Mouse (Mus musculus) midbrain, embryonic 16.5 days (tissue): ENCODE measurements at regions not wholly inside any gene's neighbourhood (a gene's known extent, or its start where the extent isn't known, plus 50 kb on each side); places are given as distances from the start of the nearest gene placed in this dataset.
A peak's percentile ranks its signal among the peaks of the same experiment; 100 is the strongest.
"Not testable (repeated sequence)": the region's sequence is repeated elsewhere in the genome, so short reads cannot be mapped to it uniquely, and the experiment has no call there.

Experiments used
- ATAC-seq: fragments of 200-750 bp; cut with Nextera tagmentation; 2 replicates; pipeline ENCODE4 v1.8.0; 2017; ENCODE audit warnings: moderate TSS enrichment
- H3K27ac ChIP-seq: fragments of 300-500 bp; sonication (generic); 2 replicates; pipeline ENCODE4 v1.5.1; 2014; ENCODE audit warnings: mild to moderate bottlenecking, low read length, mixed read lengths
- H3K27me3 ChIP-seq: fragments of 300-500 bp; sonication (generic); 2 replicates; pipeline ENCODE4 v1.6.1; 2014; ENCODE audit warnings: low read depth, low read length, mixed read lengths; ENCODE audit not compliant: control insufficient read depth, insufficient read depth
- H3K36me3 ChIP-seq: fragments of 300-500 bp; sonication (generic); 2 replicates; pipeline ENCODE4 v1.6.1; 2014; ENCODE audit warnings: mild to moderate bottlenecking, low read length, moderate library complexity, mixed read lengths; ENCODE audit not compliant: control insufficient read depth, insufficient read depth
- H3K4me1 ChIP-seq: fragments of 300-500 bp; sonication (generic); 2 replicates; pipeline ENCODE4 v1.6.1; 2014; ENCODE audit warnings: mild to moderate bottlenecking, low read length, mixed read lengths; ENCODE audit not compliant: control insufficient read depth, insufficient read depth
- H3K4me2 ChIP-seq: fragments of 300-500 bp; sonication (generic); 2 replicates; pipeline ENCODE4 v1.6.1; 2014; ENCODE audit warnings: mild to moderate bottlenecking, low read length, mixed read lengths
- H3K4me3 ChIP-seq: fragments of 300-500 bp; sonication (generic); 2 replicates; pipeline ENCODE4 v1.5.1; 2014; ENCODE audit warnings: low read depth, mild to moderate bottlenecking, low read length, moderate library complexity, mixed read lengths
- H3K9ac ChIP-seq: fragments of 300-500 bp; sonication (generic); 2 replicates; pipeline ENCODE4 v1.6.1; 2014; ENCODE audit warnings: low read depth, low read length, mixed read lengths
- H3K9me3 ChIP-seq: fragments of 300-500 bp; sonication (generic); replicated peaks from 2 replicates; pipeline ENCODE4 v1.6.1; 2014; ENCODE audit warnings: mild to moderate bottlenecking, low read length, mixed read lengths; ENCODE audit not compliant: control insufficient read depth, poor library complexity, severe bottlenecking
- WGBS: fragments of 180-500 bp; shearing (Covaris S2); extraction: QIAGEN DNeasy Blood & Tissue Kit; methylation state at CpG from one replicate; pipeline ENCODE4 v1.1.7; 2014; 5-methylcytosine and 5-hydroxymethylcytosine counted together

- not testable (repeated sequence) for ATAC-seq, H3K4me2 ChIP-seq, H3K27ac ChIP-seq, H3K4me3 ChIP-seq, H3K36me3 ChIP-seq, H3K9ac ChIP-seq, H3K27me3 ChIP-seq, H3K9me3 ChIP-seq, H3K4me1 ChIP-seq
- 18% methylated on average over 2 of the region's 2 CpGs for WGBS
Observed at GRCm38 (mm10) chr17:9066633-9067032, 78.5 kb downstream of the 1700010I14Rik start.

- H3K27ac ChIP-seq: no peak overlapping the region
- H3K36me3 ChIP-seq: no peaks in the 10 kb centered on the region
- no peak overlapping the region for H3K4me2 ChIP-seq
- H3K4me3 ChIP-seq: no peak overlapping the region
- no peak for ATAC-seq
- no peaks in the 10 kb centered on the region for H3K9me3 ChIP-seq
- H3K4me1 ChIP-seq: no peaks in the 10 kb centered on the region
- no peaks in the 10 kb centered on the region for H3K27me3 ChIP-seq
- H3K9ac ChIP-seq: no peak overlapping the region
- 91% methylated on average over 5 of the region's 5 CpGs for WGBS
Observed at GRCm38 (mm10) chr17:9068859-9069602, 80.9 kb downstream of the 1700010I14Rik start.

GRCm38 (mm10) chr17:9083629-9084028 lies 95.5 kb downstream of the 1700010I14Rik start:
- Histone ChIP-seq H3K4me1 (no peaks in the 10 kb centered on the region), H3K36me3 (no peaks in the 10 kb centered on the region), H3K27me3 (no peaks in the 10 kb centered on the region), H3K4me2 (no peak overlapping the region), H3K9ac (no peak overlapping the region), H3K4me3 (no peak overlapping the region), H3K27ac (no peak overlapping the region), H3K9me3 (no peaks in the 10 kb centered on the region)
- WGBS: 92% methylated on average over 5 of the region's 5 CpGs
- no peak for ATAC-seq

- H3K27ac ChIP-seq: no peak overlapping the region
- H3K9me3 ChIP-seq: no peaks in the 10 kb centered on the region
- H3K36me3 ChIP-seq: no peaks in the 10 kb centered on the region
- 0 out of 2 replicates have a peak overlapping the region, but pooled peaks have one; percentile 8 for H3K4me2 ChIP-seq
- H3K4me3 ChIP-seq: no peak overlapping the region
- no peak for ATAC-seq
- no peak overlapping the region for H3K9ac ChIP-seq
- 34% methylated on average over 8 of the region's 8 CpGs for WGBS
- no peaks in the 10 kb centered on the region for H3K27me3 ChIP-seq
- 0 out of 2 replicates have a peak, but pooled peaks cover 2% of the 10 kb centered on the region for H3K4me1 ChIP-seq
Observed at GRCm38 (mm10) chr17:9127866-9128265, 139.7 kb downstream of the 1700010I14Rik start.

GRCm38 (mm10) chr17:9145605-9146223 lies 157.6 kb downstream of the 1700010I14Rik start:
- Histone ChIP-seq H3K9ac (no peak overlapping the region), H3K4me3 (no peak overlapping the region), H3K4me2 (no peak overlapping the region), H3K9me3 (no peaks in the 10 kb centered on the region), H3K4me1 (no peaks in the 10 kb centered on the region), H3K27me3 (no peaks in the 10 kb centered on the region), H3K36me3 (no peaks in the 10 kb centered on the region), H3K27ac (no peak overlapping the region)
- WGBS: 69% methylated on average over 6 of the region's 6 CpGs
- ATAC-seq: no peak

GRCm38 (mm10) chr17:9150654-9151053 lies 162.5 kb downstream of the 1700010I14Rik start:
- Histone ChIP-seq H3K9ac (no peak overlapping the region), H3K4me2 (no peak overlapping the region), H3K4me1 (no peaks in the 10 kb centered on the region), H3K36me3 (no peaks in the 10 kb centered on the region), H3K4me3 (no peak overlapping the region), H3K9me3 (no peaks in the 10 kb centered on the region), H3K27me3 (no peaks in the 10 kb centered on the region), H3K27ac (no peak overlapping the region)
- ATAC-seq: no peak
- 94% methylated on average over 1 of the region's 1 CpGs for WGBS

- Histone ChIP-seq H3K27me3 (no peaks in the 10 kb centered on the region), H3K9me3 (no peaks in the 10 kb centered on the region), H3K27ac (no peak overlapping the region), H3K9ac (no peak overlapping the region), H3K4me1 (peaks cover 3% of the 10 kb centered on the region; the same call in 1 of the 2 replicates), H3K4me2 (no peak overlapping the region), H3K36me3 (no peaks in the 10 kb centered on the region), H3K4me3 (no peak overlapping the region)
- no peak for ATAC-seq
- WGBS: 94% methylated on average over 6 of the region's 6 CpGs
Observed at GRCm38 (mm10) chr17:9162148-9162547, 174.0 kb downstream of the 1700010I14Rik start.

- H3K27me3 ChIP-seq: no peaks in the 10 kb centered on the region
- no peak overlapping the region for H3K27ac ChIP-seq
- ATAC-seq: no peak
- H3K4me1 ChIP-seq: peaks cover 4% of the 10 kb centered on the region; the same call in 1 of the 2 replicates
- no peak overlapping the region for H3K4me2 ChIP-seq
- H3K36me3 ChIP-seq: no peaks in the 10 kb centered on the region
- WGBS: 91% methylated on average over 5 of the region's 5 CpGs
- H3K4me3 ChIP-seq: no peak overlapping the region
- H3K9ac ChIP-seq: no peak overlapping the region
- H3K9me3 ChIP-seq: no peaks in the 10 kb centered on the region
Observed at GRCm38 (mm10) chr17:9162676-9163075, 174.5 kb downstream of the 1700010I14Rik start.

GRCm38 (mm10) chr17:9163285-9163684 lies 175.2 kb downstream of the 1700010I14Rik start:
- peaks cover 5% of the 10 kb centered on the region; the same call in 1 of the 2 replicates for H3K4me1 ChIP-seq
- no peak for ATAC-seq
- no peak overlapping the region for H3K4me2 ChIP-seq
- no peak overlapping the region for H3K9ac ChIP-seq
- 83% methylated on average over 3 of the region's 3 CpGs for WGBS
- H3K36me3 ChIP-seq: no peaks in the 10 kb centered on the region
- no peak overlapping the region for H3K4me3 ChIP-seq
- no peaks in the 10 kb centered on the region for H3K27me3 ChIP-seq
- no peaks in the 10 kb centered on the region for H3K9me3 ChIP-seq
- no peak overlapping the region for H3K27ac ChIP-seq
